Mouse (Mus musculus): ENCODE data around the gene Emg1. TPM values are rescaled to one million over a fixed set of nuclear protein-coding genes. Genes with fewer than 3 reads are reported as not detected.
"Not testable (repeated sequence)": the region's sequence is repeated elsewhere in the genome, so short reads cannot be mapped to it uniquely, and the experiment has no call there.

Gene Emg1
- polyA plus RNA-seq, 1 experiment from 2014 or later, result 148 TPM

- no peak overlapping the region for H3K9ac ChIP-seq (ENCODE audit: low read depth, low read length)
- WGBS (ENCODE audit: insufficient replicate concordance), result 64% methylated on average over 14 of the region's 14 CpGs
- no peak overlapping the region for H3K4me2 ChIP-seq
- no peak overlapping the region for H3K4me3 ChIP-seq (ENCODE audit: low read depth, low read length)
- no peak overlapping the region for H3K27ac ChIP-seq (ENCODE audit: low read depth, low read length)
- ATAC-seq (replicated peaks; ENCODE audit: insufficient number of reproducible peaks, low FRiP score, low TSS enrichment), result no peak
- H3K36me3 ChIP-seq (ENCODE audit: control insufficient read depth, insufficient read depth, low read length), result no peaks in the 10 kb centered on the region
- H3K4me1 ChIP-seq (ENCODE audit: control insufficient read depth, insufficient read depth, low read length), result peaks cover 11% of the 10 kb centered on the region
- no peaks in the 10 kb centered on the region for H3K27me3 ChIP-seq (ENCODE audit: control insufficient read depth, insufficient read depth, low read length)
- H3K9me3 ChIP-seq (replicated peaks; ENCODE audit: control insufficient read depth, low read length), result no peaks in the 10 kb centered on the region
Observed at GRCm38 (mm10) chr6:124683591-124684417, 28.2 kb downstream of the Emg1 start.

DNA sequence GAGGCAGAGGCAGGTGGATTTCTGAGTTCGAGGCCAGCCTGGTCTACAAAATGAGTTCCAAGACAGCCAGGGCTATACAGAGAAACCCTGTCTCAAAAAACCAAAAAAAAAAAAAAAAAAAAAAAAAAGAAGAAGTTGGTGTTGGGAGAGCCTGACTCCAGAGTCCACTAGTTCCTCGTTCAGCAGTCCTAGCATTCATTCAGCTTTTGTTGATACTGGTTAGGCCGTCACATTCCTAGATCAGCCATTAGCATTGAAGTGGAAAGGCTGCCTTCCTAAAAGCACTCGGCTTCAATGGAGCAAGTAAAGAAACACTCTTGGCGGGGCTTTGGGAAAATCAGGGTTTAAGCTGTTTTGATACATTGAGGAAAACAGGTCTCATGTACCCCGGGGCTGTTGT is 29.7 kb downstream of the Emg1 start:
- not testable (repeated sequence) for H3K9ac ChIP-seq (ENCODE audit: low read depth, low read length); H3K4me2 ChIP-seq; ATAC-seq (replicated peaks; ENCODE audit: insufficient number of reproducible peaks, low FRiP score, low TSS enrichment); H3K9me3 ChIP-seq (replicated peaks; ENCODE audit: control insufficient read depth, low read length); H3K27ac ChIP-seq (ENCODE audit: low read depth, low read length); H3K27me3 ChIP-seq (ENCODE audit: control insufficient read depth, insufficient read depth, low read length); H3K4me3 ChIP-seq (ENCODE audit: low read depth, low read length); H3K36me3 ChIP-seq (ENCODE audit: control insufficient read depth, insufficient read depth, low read length)
- peaks cover 11% of the 10 kb centered on the region for H3K4me1 ChIP-seq (ENCODE audit: control insufficient read depth, insufficient read depth, low read length)
- WGBS (ENCODE audit: insufficient replicate concordance), result 81% methylated on average over 6 of the region's 6 CpGs

GRCm38 (mm10) chr6:124679486-124679885 is 32.5 kb downstream of the Emg1 start:
- WGBS (ENCODE audit: insufficient replicate concordance), result 79% methylated on average over 3 of the region's 3 CpGs
- no peak for ATAC-seq (replicated peaks; ENCODE audit: insufficient number of reproducible peaks, low FRiP score, low TSS enrichment)
- Histone ChIP-seq H3K27ac (ENCODE audit: low read depth, low read length) (no peak overlapping the region), H3K36me3 (ENCODE audit: control insufficient read depth, insufficient read depth, low read length) (no peaks in the 10 kb centered on the region), H3K9ac (ENCODE audit: low read depth, low read length) (no peak overlapping the region), H3K27me3 (ENCODE audit: control insufficient read depth, insufficient read depth, low read length) (no peaks in the 10 kb centered on the region), H3K4me2 (no peak overlapping the region), H3K9me3 (replicated peaks; ENCODE audit: control insufficient read depth, low read length) (no peaks in the 10 kb centered on the region), H3K4me3 (ENCODE audit: low read depth, low read length) (no peak overlapping the region), H3K4me1 (ENCODE audit: control insufficient read depth, insufficient read depth, low read length) (peaks cover 11% of the 10 kb centered on the region)

DNA sequence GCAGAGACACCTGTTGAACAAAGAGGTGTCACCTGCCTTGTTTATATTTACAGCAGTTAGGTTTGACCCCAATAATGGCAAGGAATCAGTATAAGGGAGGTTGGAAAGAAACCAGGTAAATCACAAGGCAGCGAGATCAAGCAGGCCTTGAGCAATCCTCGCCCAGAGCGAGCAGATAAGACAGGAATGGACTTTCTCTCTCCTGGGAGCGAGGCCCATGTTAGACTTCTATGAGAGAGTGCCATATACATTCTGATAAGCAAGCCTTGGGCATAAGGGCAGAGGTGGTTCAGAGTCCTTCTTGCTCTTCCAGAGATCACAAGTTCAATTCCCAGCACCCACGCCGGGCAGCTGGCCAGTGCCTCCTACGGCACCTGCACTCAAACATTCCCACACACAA is 33.2 kb downstream of the Emg1 start:
- ATAC-seq (replicated peaks; ENCODE audit: insufficient number of reproducible peaks, low FRiP score, low TSS enrichment), result no peak
- H3K9me3 ChIP-seq (replicated peaks; ENCODE audit: control insufficient read depth, low read length), result no peaks in the 10 kb centered on the region
- no peak overlapping the region for H3K27ac ChIP-seq (ENCODE audit: low read depth, low read length)
- no peak overlapping the region for H3K4me2 ChIP-seq
- 77% methylated on average over 7 of the region's 7 CpGs for WGBS (ENCODE audit: insufficient replicate concordance)
- H3K36me3 ChIP-seq (ENCODE audit: control insufficient read depth, insufficient read depth, low read length), result no peaks in the 10 kb centered on the region
- peaks cover 8% of the 10 kb centered on the region for H3K4me1 ChIP-seq (ENCODE audit: control insufficient read depth, insufficient read depth, low read length)
- no peaks in the 10 kb centered on the region for H3K27me3 ChIP-seq (ENCODE audit: control insufficient read depth, insufficient read depth, low read length)
- no peak overlapping the region for H3K9ac ChIP-seq (ENCODE audit: low read depth, low read length)
- no peak overlapping the region for H3K4me3 ChIP-seq (ENCODE audit: low read depth, low read length)

DNA sequence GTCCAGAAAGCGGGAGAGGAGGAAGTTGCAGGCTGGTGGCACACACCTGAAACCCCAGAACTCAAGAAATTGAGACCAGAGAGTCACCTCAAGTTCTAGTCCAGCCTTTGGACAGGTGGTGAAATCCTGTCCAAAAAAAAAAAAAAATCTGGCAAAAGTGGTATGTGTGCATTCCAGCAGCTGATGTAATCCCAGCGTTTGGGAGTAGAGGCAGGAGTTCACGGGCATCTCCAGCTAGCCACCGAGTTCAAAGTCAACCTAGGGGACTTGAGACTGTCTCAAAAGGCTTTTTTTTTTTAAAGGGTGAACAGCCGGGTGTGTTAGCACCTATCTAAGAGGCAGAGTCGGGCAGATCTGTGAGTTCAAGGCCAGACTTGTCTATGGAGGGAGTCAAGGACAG is 35.8 kb downstream of the Emg1 start:
- no peak overlapping the region for H3K27ac ChIP-seq (ENCODE audit: low read depth, low read length)
- no peak overlapping the region for H3K4me2 ChIP-seq
- no peak overlapping the region for H3K4me3 ChIP-seq (ENCODE audit: low read depth, low read length)
- no peaks in the 10 kb centered on the region for H3K27me3 ChIP-seq (ENCODE audit: control insufficient read depth, insufficient read depth, low read length)
- H3K4me1 ChIP-seq (ENCODE audit: control insufficient read depth, insufficient read depth, low read length), result no peaks in the 10 kb centered on the region
- no peaks in the 10 kb centered on the region for H3K9me3 ChIP-seq (replicated peaks; ENCODE audit: control insufficient read depth, low read length)
- WGBS (ENCODE audit: insufficient replicate concordance), result 78% methylated on average over 6 of the region's 6 CpGs
- H3K36me3 ChIP-seq (ENCODE audit: control insufficient read depth, insufficient read depth, low read length), result no peaks in the 10 kb centered on the region
- H3K9ac ChIP-seq (ENCODE audit: low read depth, low read length), result no peak overlapping the region
- ATAC-seq (replicated peaks; ENCODE audit: insufficient number of reproducible peaks, low FRiP score, low TSS enrichment), result no peak

DNA sequence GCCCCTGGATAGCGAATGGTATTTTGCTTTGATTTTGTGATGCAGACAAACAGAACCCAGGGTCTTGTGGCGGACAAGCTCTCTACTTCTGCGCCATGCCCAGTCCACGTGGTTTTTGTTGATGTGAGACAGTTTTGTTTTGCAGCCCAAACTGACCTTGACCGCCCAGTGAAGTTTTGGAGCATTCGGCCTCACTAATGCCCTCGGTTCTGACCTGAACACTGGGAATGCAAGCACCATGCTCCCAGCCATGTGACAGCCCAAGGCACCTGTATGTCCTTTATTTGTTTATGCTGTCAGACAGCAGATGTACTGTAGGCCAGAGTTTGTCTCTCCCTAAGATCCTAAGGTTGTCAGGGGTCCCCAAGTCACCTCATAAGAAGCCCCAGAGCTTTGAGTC is 37.4 kb downstream of the Emg1 start:
- Histone ChIP-seq H3K36me3 (ENCODE audit: control insufficient read depth, insufficient read depth, low read length) (no peaks in the 10 kb centered on the region), H3K9ac (ENCODE audit: low read depth, low read length) (no peak overlapping the region), H3K9me3 (replicated peaks; ENCODE audit: control insufficient read depth, low read length) (no peaks in the 10 kb centered on the region), H3K4me1 (ENCODE audit: control insufficient read depth, insufficient read depth, low read length) (no peaks in the 10 kb centered on the region), H3K27ac (ENCODE audit: low read depth, low read length) (no peak overlapping the region), H3K4me2 (no peak overlapping the region), H3K27me3 (ENCODE audit: control insufficient read depth, insufficient read depth, low read length) (no peaks in the 10 kb centered on the region), H3K4me3 (ENCODE audit: low read depth, low read length) (no peak overlapping the region)
- ATAC-seq (replicated peaks; ENCODE audit: insufficient number of reproducible peaks, low FRiP score, low TSS enrichment), result no peak
- 90% methylated on average over 7 of the region's 7 CpGs for WGBS (ENCODE audit: insufficient replicate concordance)

DNA sequence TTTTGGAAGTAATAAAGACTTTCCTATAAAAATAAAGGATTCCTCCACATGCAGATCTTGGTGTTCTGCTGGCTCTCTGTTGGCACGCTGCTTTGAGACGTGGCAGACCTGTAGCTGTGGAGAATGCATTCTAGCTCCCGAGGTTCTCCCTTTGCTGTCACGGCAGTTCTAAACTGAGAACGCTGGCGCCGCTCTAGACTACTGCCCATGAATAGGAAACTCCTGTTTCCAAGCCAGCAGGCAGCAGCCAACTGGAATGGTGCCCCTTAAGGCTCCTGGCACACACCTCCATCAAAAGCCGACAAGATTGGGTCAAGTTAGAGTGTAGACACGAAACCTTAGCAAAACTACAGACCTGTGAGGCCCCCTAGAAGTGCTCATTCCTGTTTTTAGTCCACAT is 38.4 kb downstream of the Emg1 start:
- ATAC-seq (replicated peaks; ENCODE audit: insufficient number of reproducible peaks, low FRiP score, low TSS enrichment), result no peak
- Histone ChIP-seq H3K27me3 (ENCODE audit: control insufficient read depth, insufficient read depth, low read length) (no peaks in the 10 kb centered on the region), H3K9ac (ENCODE audit: low read depth, low read length) (no peak overlapping the region), H3K4me3 (ENCODE audit: low read depth, low read length) (no peak overlapping the region), H3K36me3 (ENCODE audit: control insufficient read depth, insufficient read depth, low read length) (no peaks in the 10 kb centered on the region), H3K9me3 (replicated peaks; ENCODE audit: control insufficient read depth, low read length) (no peaks in the 10 kb centered on the region), H3K27ac (ENCODE audit: low read depth, low read length) (no peak overlapping the region), H3K4me2 (no peak overlapping the region), H3K4me1 (ENCODE audit: control insufficient read depth, insufficient read depth, low read length) (no peaks in the 10 kb centered on the region)
- WGBS (ENCODE audit: insufficient replicate concordance), result 88% methylated on average over 9 of the region's 9 CpGs

GRCm38 (mm10) chr6:124672100-124672499 is 39.9 kb downstream of the Emg1 start:
- ATAC-seq (replicated peaks; ENCODE audit: insufficient number of reproducible peaks, low FRiP score, low TSS enrichment), result no peak
- no peak overlapping the region for H3K9ac ChIP-seq (ENCODE audit: low read depth, low read length)
- no peaks in the 10 kb centered on the region for H3K27me3 ChIP-seq (ENCODE audit: control insufficient read depth, insufficient read depth, low read length)
- H3K4me3 ChIP-seq (ENCODE audit: low read depth, low read length), result no peak overlapping the region
- H3K4me1 ChIP-seq (ENCODE audit: control insufficient read depth, insufficient read depth, low read length), result no peaks in the 10 kb centered on the region
- H3K4me2 ChIP-seq, result no peak overlapping the region
- no peak overlapping the region for H3K27ac ChIP-seq (ENCODE audit: low read depth, low read length)
- WGBS (ENCODE audit: insufficient replicate concordance), result 48% methylated on average over 6 of the region's 6 CpGs
- no peaks in the 10 kb centered on the region for H3K9me3 ChIP-seq (replicated peaks; ENCODE audit: control insufficient read depth, low read length)
- no peaks in the 10 kb centered on the region for H3K36me3 ChIP-seq (ENCODE audit: control insufficient read depth, insufficient read depth, low read length)

DNA sequence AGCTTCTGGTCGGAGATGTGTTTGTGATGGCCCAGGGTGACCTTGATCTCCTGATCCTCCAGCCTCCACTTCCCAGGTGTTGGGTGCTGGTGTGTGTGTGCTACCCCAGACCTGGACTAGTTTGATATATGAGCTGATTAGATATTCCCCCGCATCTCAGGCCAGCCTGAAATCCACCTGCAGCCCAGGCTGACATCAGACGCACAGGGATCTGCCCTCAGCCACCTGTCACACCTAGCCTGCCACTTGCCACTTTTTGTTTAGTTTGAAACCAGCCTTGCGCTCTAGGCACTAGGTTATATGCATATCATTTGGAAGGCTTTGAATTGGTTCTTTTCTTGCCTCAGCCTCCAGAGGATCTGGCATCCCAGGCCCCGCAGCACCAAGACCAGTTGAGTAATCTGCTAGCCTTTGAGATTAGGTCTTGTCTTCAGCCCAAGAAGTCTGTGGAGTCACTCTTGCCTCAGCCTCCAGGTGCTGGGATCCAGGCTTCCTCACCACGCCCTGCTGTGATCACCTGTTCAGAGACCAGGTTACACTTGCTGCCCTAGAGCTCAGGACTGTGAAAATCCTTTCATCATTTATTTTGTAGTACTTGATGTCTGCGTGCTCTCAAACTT is 41.6 kb downstream of the Emg1 start:
- Histone ChIP-seq H3K4me2 (no peak overlapping the region), H3K9me3 (replicated peaks; ENCODE audit: control insufficient read depth, low read length) (no peaks in the 10 kb centered on the region), H3K27ac (ENCODE audit: low read depth, low read length) (no peak overlapping the region), H3K27me3 (ENCODE audit: control insufficient read depth, insufficient read depth, low read length) (no peaks in the 10 kb centered on the region), H3K4me1 (ENCODE audit: control insufficient read depth, insufficient read depth, low read length) (no peaks in the 10 kb centered on the region), H3K36me3 (ENCODE audit: control insufficient read depth, insufficient read depth, low read length) (no peaks in the 10 kb centered on the region), H3K9ac (ENCODE audit: low read depth, low read length) (no peak overlapping the region), H3K4me3 (ENCODE audit: low read depth, low read length) (no peak overlapping the region)
- WGBS (ENCODE audit: insufficient replicate concordance), result 82% methylated on average over 7 of the region's 7 CpGs
- no peak for ATAC-seq (replicated peaks; ENCODE audit: insufficient number of reproducible peaks, low FRiP score, low TSS enrichment)

Measured in heart, embryonic 11.5 days (tissue).